In the genomic region with DNA sequence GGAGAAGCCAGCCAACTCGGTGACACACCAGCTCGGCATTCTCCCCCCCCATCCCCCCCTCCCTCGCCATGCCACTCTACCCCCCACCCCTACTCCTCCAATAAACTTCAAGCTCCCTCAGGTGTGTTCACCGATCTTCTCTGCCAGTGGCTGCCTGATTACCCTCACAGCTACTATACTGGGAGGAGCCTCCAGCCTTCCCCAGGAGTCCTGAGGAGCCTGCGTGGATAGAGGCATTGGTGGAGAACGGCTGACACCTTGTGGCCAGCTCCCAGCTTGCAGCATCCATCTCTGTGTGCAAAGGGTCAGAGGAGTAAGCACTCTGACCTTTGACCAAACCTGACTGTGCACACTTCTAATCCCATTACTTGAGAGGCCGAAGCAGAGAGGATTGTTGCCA, we compare ENCODE assay signal across 7 mouse cellular contexts. TPM values are rescaled to one million over a fixed set of nuclear protein-coding genes. Genes with fewer than 3 reads are reported as not detected.
A peak's percentile ranks its signal among the peaks of the same experiment; 100 is the strongest.
DNase-seq lines count a peak whose midpoint lies in the region; ATAC-seq lines count a peak whose summit lies in the region.

No protein-coding gene starts in this region.

- H3K9ac ChIP-seq in midbrain, embryonic 12.5 days (replicated peaks), result no peak overlapping the region

- peak overlapping the region; percentile 14; the same call in 1 of the 2 replicates for H3K4me2 ChIP-seq in midbrain, embryonic 12.5 days (replicated peaks)

- no peak overlapping the region for H3K4me3 ChIP-seq in limb, embryonic 10.5 days
- no peak overlapping the region for H3K4me3 ChIP-seq in midbrain, embryonic 12.5 days

- peak; percentile 91 for ATAC-seq in common myeloid progenitor, adult 5-6 weeks (replicated peaks; ENCODE audit: low read depth, poor library complexity, severe bottlenecking)
- peak; percentile 83 for ATAC-seq in inflammation-experienced regulatory T-cells, adult 6 months
- peak; percentile 76 for ATAC-seq in midbrain, embryonic 12.5 days (ENCODE audit: low FRiP score, low read depth)

- DNase-seq in adrenal gland, adult 18-20 months (ENCODE audit: low spot score in 2 of 2), result peak; percentile 72 to 77
- DNase-seq in gastrocnemius, postnatal 10 days, result peak; percentile 72
- DNase-seq in limb, embryonic 10.5 days (ENCODE audit: low spot score), result peak; percentile 87
- peak; percentile 66 for DNase-seq in spleen, adult 12 weeks (ENCODE audit: low spot score)

- no peaks in the 10 kb centered on the region for H3K9me3 ChIP-seq in limb, embryonic 10.5 days (replicated peaks)
- H3K9me3 ChIP-seq in midbrain, embryonic 12.5 days, result no peaks in the 10 kb centered on the region

- no peaks in the 10 kb centered on the region for H3K27me3 ChIP-seq in limb, embryonic 10.5 days (ENCODE audit: low read depth, poor library complexity, severe bottlenecking)
- peaks cover 10% of the 10 kb centered on the region; the same call in 1 of the 2 replicates for H3K27me3 ChIP-seq in midbrain, embryonic 12.5 days

- WGBS in limb, embryonic 10.5 days, result 5% methylated on average over 7 of the region's 7 CpGs
- 1% methylated on average over 7 of the region's 7 CpGs for WGBS in midbrain, embryonic 12.5 days

- H3K27ac ChIP-seq in limb, embryonic 10.5 days, result no peak overlapping the region
- no peak overlapping the region for H3K27ac ChIP-seq in midbrain, embryonic 12.5 days (replicated peaks)

- H3K36me3 ChIP-seq in limb, embryonic 10.5 days, result no peaks in the 10 kb centered on the region
- H3K36me3 ChIP-seq in midbrain, embryonic 12.5 days, result no peaks in the 10 kb centered on the region

- peaks cover 17% of the 10 kb centered on the region for H3K4me1 ChIP-seq in limb, embryonic 10.5 days
- H3K4me1 ChIP-seq in midbrain, embryonic 12.5 days, result peaks cover 7% of the 10 kb centered on the region; the same call in 1 of the 2 replicates

RNA-seq across cellular contexts. Expression of a gene that starts 6.8 kb away (rescaled TPM):
- 10 to 100 TPM; 30.8 to 36.8 TPM for total RNA-seq in adrenal gland, adult 18-20 months (2021)
- 45.8 and 100 TPM in 2 replicates for total RNA-seq in common myeloid progenitor, adult 5-6 weeks (2017)
- total RNA-seq in gastrocnemius, postnatal 10 days (2021), result 10 to 100 TPM; 51.5 to 68.8 TPM
- 10 to 100 TPM; 37.5 to 60.3 (median 51.2) TPM for polyA plus RNA-seq in inflammation-experienced regulatory T-cells, adult 6 months (2017; shearing (Covaris generic))
- polyA plus RNA-seq in limb, embryonic 10.5 days (2016; fragmentation: Nextera tagmentation; extraction: Ambion mirVana), result 31.0 and 40.1 TPM in 2 replicates
- polyA plus RNA-seq in midbrain, embryonic 12.5 days (2016; fragmentation: Nextera tagmentation; extraction: Ambion mirVana), result 58.9 and 66.6 TPM in 2 replicates

RNA-seq across cellular contexts. Expression of a gene that starts 32.6 kb away (rescaled TPM):
- under 1 TPM in 1 of 2 experiments, not detected in 1; 0.42 TPM for total RNA-seq in adrenal gland, adult 18-20 months (2021)
- total RNA-seq in common myeloid progenitor, adult 5-6 weeks (2017), result not detected in 2 replicates
- total RNA-seq in gastrocnemius, postnatal 10 days (2021), result under 1 TPM; 0.47 to 0.49 TPM
- not detected for polyA plus RNA-seq in inflammation-experienced regulatory T-cells, adult 6 months (2017; shearing (Covaris generic))
- 0.98 and 1.2 TPM in 2 replicates for polyA plus RNA-seq in limb, embryonic 10.5 days (2016; fragmentation: Nextera tagmentation; extraction: Ambion mirVana)
- polyA plus RNA-seq in midbrain, embryonic 12.5 days (2016; fragmentation: Nextera tagmentation; extraction: Ambion mirVana), result 0.33 and 0.60 TPM in 2 replicates
